Mouse (Mus musculus): ENCODE data around the gene Sphk1. TPM values are rescaled to one million over a fixed set of nuclear protein-coding genes. Genes with fewer than 3 reads are reported as not detected.

The Sphk1 gene
- polyA plus RNA-seq, 1 experiment from 2014 or later = 3.1 TPM

DNA sequence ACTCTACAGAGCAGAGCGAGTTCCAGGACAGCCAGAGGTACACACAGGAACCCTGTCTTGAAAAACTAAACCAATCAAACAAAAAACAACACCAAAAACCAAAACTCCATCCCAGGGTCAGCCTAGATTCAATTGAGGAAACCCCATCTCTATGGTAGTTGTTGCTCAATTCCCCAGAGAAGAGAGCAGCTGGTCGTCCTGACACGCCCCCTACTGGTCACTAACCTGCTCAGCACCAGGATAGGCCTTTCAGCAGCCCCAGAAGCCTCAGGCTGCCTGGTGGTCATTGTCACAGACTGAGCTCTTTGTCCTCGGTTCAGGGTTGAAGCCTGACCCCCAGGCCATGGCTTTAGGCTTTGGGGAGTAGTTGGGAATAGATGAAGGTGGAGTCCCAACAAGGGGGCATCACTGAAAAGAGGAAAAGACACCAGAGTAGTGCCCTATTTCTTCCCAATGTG is 36.9 kb upstream of the Sphk1 start, which contains the start of gene Prpsap1:
TSS of gene Prpsap1 (minus strand) at position 408 of the 458 bp plus-strand sequence.
- 24% methylated on average over 4 of the region's 4 CpGs for WGBS
- Histone ChIP-seq H3K27ac (peak within 1 kb of the TSS; percentile 22; the same call in 1 of the 2 replicates), H3K36me3 (no peaks in the 10 kb centered on the region), H3K9me3 (no peaks in the 10 kb centered on the region), H3K27me3 (no peaks in the 10 kb centered on the region), H3K9ac (replicated peaks) (no peak within 1 kb of the TSS), H3K4me1 (replicated peaks) (peaks cover 27% of the 10 kb centered on the region), H3K4me2 (replicated peaks) (no peak within 1 kb of the TSS), H3K4me3 (replicated peaks) (no peak within 1 kb of the TSS)
- no peak for ATAC-seq

DNA sequence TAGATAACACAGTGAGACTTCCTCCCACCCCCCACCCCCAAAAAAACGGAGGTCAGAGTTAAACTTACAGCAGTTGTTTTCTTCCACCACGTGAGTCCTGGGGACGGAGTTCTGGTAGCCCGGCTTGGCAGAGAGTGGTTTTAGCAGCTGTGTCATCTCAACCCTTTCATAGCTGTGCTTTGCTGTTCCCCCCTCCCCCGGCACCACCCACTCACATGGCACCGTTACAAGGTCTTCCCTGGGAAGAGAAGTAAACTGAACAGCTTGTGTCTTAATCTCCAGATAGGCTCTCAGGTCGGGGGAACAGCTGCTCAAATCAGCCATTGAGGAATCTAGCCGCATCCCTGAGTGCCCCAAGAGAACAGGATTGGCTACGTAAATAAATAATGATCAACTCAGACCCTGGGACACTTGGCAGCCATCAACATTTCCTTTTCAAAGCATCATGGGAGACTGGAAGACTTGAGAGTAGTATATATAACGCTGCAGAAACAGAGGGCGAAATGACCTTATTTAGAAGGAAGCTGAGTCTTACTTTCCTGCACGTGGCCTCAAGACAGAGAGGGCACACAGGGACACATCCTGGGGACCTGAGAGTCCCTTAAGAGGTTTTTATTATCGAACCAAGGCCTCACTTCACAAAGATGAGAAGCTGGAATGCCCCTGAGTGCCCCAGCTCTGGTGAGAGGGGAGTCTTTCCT is 36.1 kb upstream of the Sphk1 start:
- 47% methylated on average over 13 of the region's 13 CpGs for WGBS
- Histone ChIP-seq H3K9ac (replicated peaks) (no peak overlapping the region), H3K4me2 (replicated peaks) (no peak overlapping the region), H3K27me3 (no peaks in the 10 kb centered on the region), H3K27ac (peak overlapping the region; percentile 22; the same call in 1 of the 2 replicates), H3K4me3 (replicated peaks) (no peak overlapping the region), H3K36me3 (no peaks in the 10 kb centered on the region), H3K9me3 (no peaks in the 10 kb centered on the region), H3K4me1 (replicated peaks) (peaks cover 21% of the 10 kb centered on the region)
- ATAC-seq = no peak

DNA sequence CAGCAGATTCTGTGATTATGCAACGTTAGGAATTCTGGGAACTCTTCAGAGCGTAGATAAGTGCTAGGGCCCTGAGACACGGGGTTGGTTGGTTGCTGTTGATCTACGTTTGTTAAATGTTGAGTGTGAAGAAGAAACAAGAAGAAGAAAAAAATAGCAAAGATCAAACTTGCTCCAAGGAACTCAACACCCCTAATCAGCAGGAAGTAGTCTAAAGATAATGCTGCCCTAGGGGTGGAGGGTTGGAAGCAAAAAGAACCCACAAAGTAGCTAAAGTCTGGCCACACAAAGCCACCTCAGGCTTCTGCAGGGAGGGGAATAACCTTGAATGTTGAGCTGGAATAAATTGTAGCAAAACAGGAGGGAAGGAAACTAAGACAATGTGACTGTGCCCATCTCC is 33.4 kb upstream of the Sphk1 start:
- Histone ChIP-seq H3K36me3 (no peaks in the 10 kb centered on the region), H3K4me3 (replicated peaks) (no peak overlapping the region), H3K27ac (no peak overlapping the region), H3K4me2 (replicated peaks) (no peak overlapping the region), H3K9ac (replicated peaks) (no peak overlapping the region), H3K4me1 (replicated peaks) (peaks cover 17% of the 10 kb centered on the region), H3K27me3 (no peaks in the 10 kb centered on the region), H3K9me3 (no peaks in the 10 kb centered on the region)
- no peak for ATAC-seq
- 90% methylated on average over 4 of the region's 4 CpGs for WGBS

DNA sequence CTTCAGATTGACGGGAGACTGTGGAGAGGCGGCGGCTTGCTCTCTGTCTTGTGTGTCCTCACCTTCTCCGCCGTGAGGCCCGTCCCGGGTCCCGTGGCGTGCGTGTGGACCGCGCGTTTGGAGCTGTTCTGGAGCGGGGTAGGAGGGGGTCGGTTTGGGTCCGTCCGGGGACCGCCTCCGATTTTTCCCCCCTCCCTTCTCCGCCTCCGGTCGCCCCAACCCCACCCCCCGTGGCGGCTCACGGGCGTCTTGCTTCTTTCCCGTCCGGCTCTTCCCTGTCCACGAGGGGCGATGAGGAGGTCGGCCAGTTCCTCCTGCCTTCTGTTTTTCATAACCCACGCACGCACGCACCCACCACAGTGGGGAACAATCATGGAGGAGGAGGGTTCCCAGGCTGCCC is 32.1 kb upstream of the Sphk1 start:
- H3K9ac ChIP-seq (replicated peaks) = peak overlapping the region; percentile 29; the same call in 1 of the 2 replicates

DNA sequence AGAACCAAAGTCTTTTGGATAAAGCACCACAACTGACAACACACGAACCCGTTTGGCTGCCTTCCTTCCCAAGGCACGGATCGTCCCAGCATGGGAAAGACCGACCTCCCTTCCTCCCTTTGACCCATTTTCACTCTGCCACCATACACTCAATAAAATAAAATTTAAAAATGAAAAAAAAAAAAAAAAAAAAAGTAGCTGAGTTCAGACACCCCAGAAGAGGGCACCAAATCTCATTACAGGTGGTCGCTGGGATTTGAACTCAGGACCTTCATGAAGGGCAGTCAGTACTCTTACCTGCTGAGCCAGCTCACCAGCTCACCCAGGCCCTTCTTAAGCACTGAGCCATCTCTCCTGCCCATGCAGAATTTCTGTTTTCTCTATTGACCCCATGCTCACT is 31.7 kb upstream of the Sphk1 start:
- H3K4me2 ChIP-seq (replicated peaks) = peak overlapping the region; percentile 44; the same call in 1 of the 2 replicates
- H3K9me3 ChIP-seq = no peaks in the 10 kb centered on the region
- H3K36me3 ChIP-seq = no peaks in the 10 kb centered on the region
- H3K27ac ChIP-seq = no peak overlapping the region
- 0 out of 2 replicates have a peak overlapping the region, but pooled peaks have one; percentile 29 for H3K9ac ChIP-seq (replicated peaks)
- H3K27me3 ChIP-seq = no peaks in the 10 kb centered on the region
- no peak for ATAC-seq
- peaks cover 15% of the 10 kb centered on the region for H3K4me1 ChIP-seq (replicated peaks)
- H3K4me3 ChIP-seq (replicated peaks) = peak overlapping the region; percentile 23; the same call in 1 of the 2 replicates
- 50% methylated on average over 6 of the region's 6 CpGs for WGBS

More for the DNA sequence above, 32.1 kb upstream of the Sphk1 start:
- Histone ChIP-seq H3K27me3 (no peaks in the 10 kb centered on the region), H3K36me3 (no peaks in the 10 kb centered on the region), H3K4me2 (replicated peaks) (peak overlapping the region; percentile 44), H3K4me3 (replicated peaks) (peak overlapping the region; percentile 23), H3K27ac (no peak overlapping the region), H3K9me3 (no peaks in the 10 kb centered on the region), H3K4me1 (replicated peaks) (peaks cover 17% of the 10 kb centered on the region)
- WGBS = 35% methylated on average over 34 of the region's 34 CpGs
- ATAC-seq = no peak

DNA sequence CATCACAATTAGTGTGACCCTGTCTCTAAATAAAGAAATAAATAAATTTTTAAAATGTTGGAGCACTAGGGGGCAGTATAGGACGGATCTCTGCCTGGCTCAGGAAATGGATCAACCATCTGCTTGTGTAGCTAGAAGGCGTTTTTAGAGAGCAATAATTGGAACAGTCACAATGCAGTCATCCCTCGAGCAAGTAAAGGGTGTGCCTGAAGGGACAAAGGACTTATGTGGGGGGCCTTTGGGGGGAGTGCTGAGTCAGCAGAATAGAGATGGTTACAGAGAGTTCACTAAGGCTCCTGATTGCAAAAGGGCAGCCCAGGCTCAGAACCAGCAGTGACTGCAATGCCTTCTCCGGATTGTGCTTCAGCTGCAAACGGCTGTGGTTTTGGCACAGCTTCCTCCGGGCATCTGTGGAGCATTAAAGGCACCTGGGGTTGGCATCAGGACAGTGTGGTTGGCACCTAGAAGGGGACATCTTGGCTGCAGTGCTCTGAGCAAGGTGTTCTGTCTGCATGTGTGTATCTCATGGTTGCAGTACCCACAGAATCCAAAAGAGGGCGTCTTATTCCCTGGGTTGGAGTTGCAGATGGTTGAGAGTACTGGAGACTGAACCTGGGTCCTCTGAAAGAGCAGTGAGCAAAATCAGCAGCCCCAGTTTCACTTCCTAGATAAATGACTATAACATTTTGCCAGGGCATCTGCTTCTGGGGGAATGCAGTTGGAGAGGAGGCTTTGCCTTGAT is 29.5 kb upstream of the Sphk1 start:
- ATAC-seq = 0 out of 2 replicates have a peak, but pooled peaks have one; percentile 56
- Histone ChIP-seq H3K4me3 (replicated peaks) (no peak overlapping the region), H3K4me1 (replicated peaks) (peaks cover 4% of the 10 kb centered on the region; the same call in 1 of the 2 replicates), H3K27me3 (no peaks in the 10 kb centered on the region), H3K36me3 (no peaks in the 10 kb centered on the region), H3K9me3 (no peaks in the 10 kb centered on the region), H3K9ac (replicated peaks) (no peak overlapping the region), H3K27ac (no peak overlapping the region), H3K4me2 (replicated peaks) (no peak overlapping the region)
- WGBS = 30% methylated on average over 7 of the region's 7 CpGs

DNA sequence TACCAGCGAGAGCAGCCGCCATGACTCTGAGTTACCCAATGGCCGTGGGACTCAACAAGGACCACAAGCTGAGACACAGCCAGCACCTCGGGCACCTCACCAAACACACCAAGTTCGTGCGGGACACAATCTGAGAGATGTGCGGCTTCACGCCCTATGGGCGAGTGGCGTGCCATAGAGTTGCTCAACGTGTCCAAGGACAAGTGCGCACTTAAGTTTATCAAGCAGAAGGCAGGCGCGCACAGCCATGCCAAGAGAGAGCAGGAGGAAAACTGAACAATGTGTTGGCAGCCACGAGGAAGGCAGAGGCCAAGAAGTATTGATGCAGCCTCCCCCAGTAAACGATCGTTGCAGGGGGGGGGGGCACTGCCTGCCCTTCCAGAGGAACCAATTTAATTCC is 26.2 kb upstream of the Sphk1 start:
- H3K9ac ChIP-seq (replicated peaks) = no peak overlapping the region
- no peak for ATAC-seq
- no peaks in the 10 kb centered on the region for H3K9me3 ChIP-seq
- WGBS = 94% methylated on average over 17 of the region's 17 CpGs
- no peaks in the 10 kb centered on the region for H3K27me3 ChIP-seq
- H3K4me1 ChIP-seq (replicated peaks) = no peaks in the 10 kb centered on the region
- H3K4me3 ChIP-seq (replicated peaks) = no peak overlapping the region
- no peak overlapping the region for H3K27ac ChIP-seq
- H3K36me3 ChIP-seq = no peaks in the 10 kb centered on the region
- no peak overlapping the region for H3K4me2 ChIP-seq (replicated peaks)

DNA sequence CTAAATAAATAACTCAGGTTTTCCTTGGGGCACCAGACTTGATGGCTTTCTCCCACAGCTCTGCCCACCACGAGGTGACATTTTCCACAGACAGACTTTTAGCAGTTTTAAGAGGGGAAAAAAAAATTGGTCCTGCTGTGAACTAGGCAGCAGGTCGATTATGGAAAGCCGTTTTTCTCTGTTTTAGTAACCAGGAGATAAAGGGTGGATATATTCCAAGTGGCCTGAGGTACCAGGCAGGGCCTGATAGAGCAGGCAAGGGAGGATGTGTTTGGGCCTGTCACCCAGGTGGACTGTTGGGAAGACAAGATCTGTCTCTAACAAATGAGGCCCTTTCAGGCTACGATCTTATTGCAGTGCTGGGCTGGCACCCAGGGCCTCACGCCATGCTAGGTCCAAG is 25.2 kb upstream of the Sphk1 start:
- 77% methylated on average over 5 of the region's 5 CpGs for WGBS
- no peak for ATAC-seq

DNA sequence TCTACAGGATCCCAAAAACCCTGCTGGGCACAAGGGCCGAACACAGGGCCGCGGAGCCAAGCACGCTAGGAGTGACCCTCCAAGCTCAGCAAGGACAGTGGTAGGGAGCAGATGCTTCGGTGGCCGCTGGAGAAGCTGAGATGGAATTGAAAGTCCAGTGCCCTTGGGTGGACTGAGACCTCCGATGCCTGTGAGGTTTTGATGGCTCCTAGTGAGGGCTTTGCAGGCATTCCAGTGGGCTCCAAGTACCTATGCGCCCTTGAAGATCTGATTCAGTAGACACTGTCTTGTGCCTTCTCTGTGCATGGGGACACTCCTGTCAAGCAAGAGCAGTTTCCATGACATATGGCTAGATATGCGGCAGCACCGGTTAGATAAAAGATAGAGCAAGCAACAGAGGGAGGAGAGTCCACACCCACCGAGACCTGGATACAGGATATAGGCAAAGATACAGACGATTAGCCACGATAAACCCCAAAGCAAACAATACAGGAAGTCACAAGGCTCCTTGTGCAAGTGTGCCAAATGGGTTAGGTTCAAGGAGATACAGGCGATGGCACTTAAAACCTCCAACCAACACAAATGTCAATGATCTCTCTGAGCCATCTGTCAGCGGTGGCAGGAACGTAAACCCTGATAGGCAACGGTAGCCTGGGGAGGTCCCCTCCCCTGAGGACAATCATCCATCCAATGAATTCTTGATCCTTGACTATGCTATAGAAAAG is 24.4 kb upstream of the Sphk1 start:
- Histone ChIP-seq H3K36me3 (no peaks in the 10 kb centered on the region), H3K4me3 (replicated peaks) (no peak overlapping the region), H3K9ac (replicated peaks) (no peak overlapping the region), H3K4me2 (replicated peaks) (no peak overlapping the region), H3K27ac (no peak overlapping the region), H3K4me1 (replicated peaks) (no peaks in the 10 kb centered on the region), H3K9me3 (no peaks in the 10 kb centered on the region), H3K27me3 (no peaks in the 10 kb centered on the region)
- ATAC-seq = no peak
- 87% methylated on average over 17 of the region's 17 CpGs for WGBS

More for the DNA sequence above, 25.2 kb upstream of the Sphk1 start:
- Histone ChIP-seq H3K4me2 (replicated peaks) (no peak overlapping the region), H3K27me3 (no peaks in the 10 kb centered on the region), H3K9ac (replicated peaks) (no peak overlapping the region), H3K4me1 (replicated peaks) (no peaks in the 10 kb centered on the region), H3K36me3 (no peaks in the 10 kb centered on the region), H3K27ac (no peak overlapping the region), H3K4me3 (replicated peaks) (no peak overlapping the region), H3K9me3 (no peaks in the 10 kb centered on the region)

DNA sequence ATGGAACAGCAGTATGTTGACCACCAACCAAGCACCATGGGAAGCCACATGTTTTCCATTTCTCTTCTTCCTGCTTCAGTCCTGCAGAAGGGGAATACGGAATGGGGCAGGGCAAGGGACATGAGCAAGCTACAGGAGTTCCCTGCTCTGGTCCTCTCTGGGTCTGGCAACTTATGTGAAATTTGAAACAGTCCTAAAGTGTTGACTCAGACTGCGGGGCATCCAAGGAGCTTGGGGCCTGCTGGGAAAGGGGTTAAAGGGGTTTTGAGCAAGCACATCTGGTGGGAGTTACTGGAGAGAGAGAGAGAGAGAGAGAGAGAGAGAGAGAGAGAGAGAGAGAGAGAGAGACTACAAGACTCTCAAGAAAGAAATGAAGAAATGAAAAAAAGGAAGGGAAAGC is 22.0 kb upstream of the Sphk1 start:
- Histone ChIP-seq H3K4me2 (replicated peaks) (no peak overlapping the region), H3K36me3 (no peaks in the 10 kb centered on the region), H3K27me3 (0 out of 2 replicates have a peak, but pooled peaks cover under 1% of the 10 kb centered on the region), H3K4me1 (replicated peaks) (no peaks in the 10 kb centered on the region), H3K27ac (no peak overlapping the region), H3K9me3 (no peaks in the 10 kb centered on the region), H3K9ac (replicated peaks) (no peak overlapping the region), H3K4me3 (replicated peaks) (no peak overlapping the region)
- WGBS = 70% methylated on average over 2 of the region's 2 CpGs
- ATAC-seq = no peak

DNA sequence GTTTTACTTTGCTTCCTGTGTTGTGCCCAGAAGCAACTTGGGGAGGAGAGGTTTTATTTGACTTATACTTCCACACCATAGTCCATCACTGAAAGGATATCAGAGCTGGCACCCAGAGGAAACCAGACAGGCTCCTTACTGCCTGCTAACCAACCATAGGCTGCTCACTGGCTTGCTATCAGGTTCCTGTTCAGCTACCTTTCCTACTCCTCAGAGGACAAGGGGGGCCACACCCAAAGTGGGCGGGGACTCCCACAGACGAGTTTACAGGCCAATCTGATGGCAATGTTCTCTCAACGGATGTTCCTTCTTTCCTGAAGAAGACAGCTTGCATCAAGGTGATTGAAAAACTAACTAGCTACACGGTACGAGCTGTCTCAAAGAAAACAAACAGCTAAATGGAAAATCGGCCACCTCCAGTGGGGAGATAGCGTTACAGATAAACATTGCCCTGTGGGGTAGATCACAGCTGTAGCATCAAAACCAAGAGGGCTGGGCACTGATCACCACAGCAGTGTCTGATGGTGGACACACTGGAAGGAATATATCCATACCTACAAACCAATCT is 19.3 kb upstream of the Sphk1 start:
- H3K9me3 ChIP-seq = no peaks in the 10 kb centered on the region
- H3K4me2 ChIP-seq (replicated peaks) = no peak overlapping the region
- no peaks in the 10 kb centered on the region for H3K36me3 ChIP-seq
- 81% methylated on average over 7 of the region's 7 CpGs for WGBS
- no peak overlapping the region for H3K9ac ChIP-seq (replicated peaks)
- ATAC-seq = no peak
- peaks cover 6% of the 10 kb centered on the region; the same call in 1 of the 2 replicates for H3K27me3 ChIP-seq
- H3K4me1 ChIP-seq (replicated peaks) = peaks cover 6% of the 10 kb centered on the region
- no peak overlapping the region for H3K27ac ChIP-seq
- H3K4me3 ChIP-seq (replicated peaks) = no peak overlapping the region

Measured in midbrain, embryonic 13.5 days (tissue).